Mouse (Mus musculus): ENCODE measurements around the gene Olfr1495.
"Not testable (repeated sequence)": the region's sequence is repeated elsewhere in the genome, so short reads cannot be mapped to it uniquely, and the experiment has no call there.

The Olfr1495 gene

DNA sequence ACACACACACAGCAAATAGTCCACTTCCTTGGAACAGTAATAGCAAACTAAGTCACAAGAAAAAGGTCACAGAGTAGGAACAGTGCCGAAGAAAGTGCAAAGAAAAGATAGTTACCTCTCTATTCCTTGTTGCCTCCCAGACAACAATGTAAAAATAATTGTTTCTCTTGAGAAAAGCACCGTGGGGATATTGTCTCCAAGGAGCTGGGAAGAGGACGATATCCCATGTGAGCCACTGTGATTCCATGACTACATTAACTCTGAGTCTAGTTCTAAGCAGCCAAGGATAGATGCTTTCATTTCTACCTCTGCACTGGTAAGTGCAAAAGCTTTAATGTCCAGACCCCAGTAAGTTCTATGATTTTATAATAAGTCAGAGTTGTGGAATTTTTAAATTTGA, at the start of gene Olfr1495:
Olfr1495 (plus strand) TSS at position 301 of the 400 bp plus-strand sequence.
- no peak for DNase-seq

DNA sequence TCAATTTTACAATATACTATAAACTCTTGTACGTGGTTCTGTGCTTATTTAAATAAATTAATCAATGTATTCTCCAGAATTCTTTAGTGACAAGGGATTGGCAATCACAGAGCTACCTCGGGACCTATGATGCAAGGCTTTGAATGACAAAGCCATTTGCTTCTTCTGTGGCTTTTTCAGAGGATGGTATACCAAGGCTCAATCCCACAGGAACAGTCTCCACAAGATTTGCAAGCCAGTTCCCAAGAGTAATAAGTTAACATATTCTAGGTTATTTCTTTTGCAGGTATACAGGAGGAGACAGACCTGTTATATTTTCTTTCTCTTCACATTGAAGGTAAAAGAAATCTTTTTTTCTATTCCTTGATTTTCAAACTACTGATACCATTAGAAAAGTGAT, 41.4 kb upstream of the Olfr1495 start, which contains the start of gene Olfr1493-ps1:
Olfr1493-ps1 (plus strand) TSS at position 301 of the 400 bp plus-strand sequence.
- no peak for DNase-seq

DNA sequence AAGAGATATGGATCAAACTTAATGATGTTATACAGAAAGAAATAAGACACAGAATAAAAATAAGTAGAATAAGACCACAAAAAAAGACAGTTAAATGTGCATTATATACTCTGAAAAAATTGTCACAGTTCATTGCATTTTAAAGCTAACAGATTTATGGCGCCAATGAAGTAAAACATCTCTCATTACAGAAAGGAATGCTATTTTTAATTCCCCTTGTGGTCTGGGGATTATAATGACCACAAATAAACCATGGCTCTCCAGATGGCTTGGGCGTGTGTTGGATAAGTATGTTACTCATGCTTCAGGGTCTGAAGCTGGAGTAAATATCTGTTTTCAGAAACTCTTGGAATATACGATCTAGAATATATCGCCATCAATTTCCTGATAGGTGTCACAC, 25.0 kb upstream of the Olfr1495 start, which contains the start of gene Olfr1494:
Olfr1494 (plus strand) TSS at position 301 of the 400 bp plus-strand sequence.
- no peak for DNase-seq

DNA sequence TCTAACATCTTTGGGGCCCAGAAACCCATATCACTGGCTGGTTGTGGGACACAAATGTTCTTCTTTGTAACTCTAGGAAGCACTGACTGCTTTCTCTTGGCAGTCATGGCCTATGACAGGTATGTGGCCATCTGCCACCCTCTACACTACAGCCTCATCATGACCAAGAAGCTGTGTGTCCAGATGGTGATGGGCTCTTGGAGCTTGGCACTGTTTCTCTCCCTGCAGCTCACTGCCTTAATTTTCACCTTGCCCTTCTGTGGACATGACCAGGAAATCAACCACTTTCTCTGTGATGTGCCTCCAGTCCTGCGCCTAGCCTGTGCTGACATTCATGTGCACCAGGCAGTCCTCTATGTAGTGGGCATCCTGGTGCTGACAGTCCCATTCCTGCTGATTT, 15.0 kb upstream of the Olfr1495 start:
- DNase-seq = peak; percentile 60

DNA sequence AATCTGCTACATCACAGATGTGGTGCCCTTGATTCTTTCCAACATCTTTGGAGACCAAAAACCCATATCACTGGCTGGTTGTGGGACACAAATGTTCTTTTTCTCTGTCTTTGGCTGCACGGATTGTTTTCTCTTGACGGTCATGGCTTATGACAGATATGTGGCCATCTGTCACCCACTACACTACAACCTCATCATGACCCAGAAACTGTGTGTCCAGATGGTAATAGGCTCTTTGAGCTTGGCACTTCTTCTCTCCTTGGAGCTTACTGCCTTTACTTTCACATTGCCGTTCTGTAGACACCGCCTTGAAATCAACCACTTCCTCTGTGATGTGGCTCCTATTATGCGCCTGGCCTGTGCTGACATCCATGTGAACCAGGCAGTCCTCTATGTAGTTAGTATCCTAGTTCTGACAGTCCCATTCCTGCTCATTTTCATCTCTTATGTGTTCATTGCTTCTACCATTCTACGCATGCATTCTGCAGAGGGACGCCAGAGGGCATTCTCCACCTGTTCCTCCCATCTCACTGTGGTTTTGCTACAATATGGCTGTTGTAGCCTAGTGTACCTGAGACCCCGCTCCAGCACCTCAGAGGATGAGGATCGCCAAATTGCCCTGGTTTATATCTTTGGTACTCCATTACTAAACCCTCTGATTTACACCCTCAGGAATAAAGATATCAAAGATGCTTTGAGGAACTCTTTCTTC, 4.3 kb downstream of the Olfr1495 start:
- peak; percentile 59 for DNase-seq

DNA sequence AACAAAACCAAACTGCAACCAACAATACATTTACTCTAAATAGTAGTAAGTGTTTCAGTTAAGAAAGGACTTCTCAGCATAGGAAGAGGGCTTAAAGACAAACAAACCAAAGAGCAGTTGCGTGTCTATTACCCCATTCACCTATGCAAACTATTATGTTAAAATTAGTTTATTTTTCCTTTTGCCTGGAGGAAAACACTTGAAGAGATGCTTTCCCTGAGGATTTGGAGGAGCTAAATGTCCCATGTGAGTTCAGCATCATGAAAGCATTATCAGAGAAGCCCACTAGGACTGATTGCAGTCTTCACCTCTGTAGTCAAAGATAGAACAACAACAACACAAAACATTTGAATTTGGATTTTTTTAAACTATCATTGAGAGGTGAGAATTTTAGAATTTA, 13.2 kb downstream of the Olfr1495 start, which contains the start of gene Olfr1496:
Olfr1496 (plus strand) TSS at position 301 of the 400 bp plus-strand sequence.
- no peak for DNase-seq

DNA sequence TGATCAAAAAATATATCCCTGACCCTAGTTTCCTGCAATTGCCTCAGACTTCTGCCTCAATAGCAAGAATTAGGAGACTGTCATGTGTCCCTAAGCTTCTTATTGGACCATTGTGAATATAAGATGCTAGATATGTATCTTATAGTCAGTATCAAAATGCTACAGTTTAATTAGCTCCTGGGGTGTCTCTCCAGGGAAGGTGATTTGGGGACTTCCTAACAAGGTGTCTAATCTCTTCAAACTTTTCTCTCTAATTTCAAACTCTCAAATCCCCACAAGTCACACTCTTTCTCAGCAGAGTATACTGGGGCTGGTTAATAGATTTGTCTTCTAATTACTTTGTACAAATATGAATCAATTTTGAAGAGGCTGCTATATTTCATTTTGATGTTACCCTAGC, 33.7 kb downstream of the Olfr1495 start, which contains the start of gene Olfr1497:
Olfr1497 (minus strand) TSS at position 101 of the 400 bp plus-strand sequence.
- DNase-seq = no peak

DNA sequence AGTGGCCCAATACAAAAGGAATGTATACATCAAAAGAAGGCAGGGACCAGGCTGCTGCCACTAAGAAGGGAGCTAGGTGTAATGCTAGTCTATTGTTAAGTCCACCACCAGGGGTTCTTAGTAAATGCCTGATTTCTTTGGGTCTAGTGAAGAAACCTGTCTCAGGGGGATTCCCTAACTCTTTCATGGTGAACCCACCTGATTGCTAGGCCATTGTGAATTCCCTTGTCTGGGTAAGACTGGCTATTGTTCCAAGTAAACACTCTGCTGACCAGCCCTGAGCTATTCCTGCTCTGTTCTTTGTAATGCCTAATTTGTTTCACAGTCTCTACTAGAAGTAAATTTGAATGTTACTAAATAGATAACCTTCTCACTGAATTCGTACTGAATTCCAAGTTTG, 41.1 kb downstream of the Olfr1495 start:
- not testable (repeated sequence) for DNase-seq

DNA sequence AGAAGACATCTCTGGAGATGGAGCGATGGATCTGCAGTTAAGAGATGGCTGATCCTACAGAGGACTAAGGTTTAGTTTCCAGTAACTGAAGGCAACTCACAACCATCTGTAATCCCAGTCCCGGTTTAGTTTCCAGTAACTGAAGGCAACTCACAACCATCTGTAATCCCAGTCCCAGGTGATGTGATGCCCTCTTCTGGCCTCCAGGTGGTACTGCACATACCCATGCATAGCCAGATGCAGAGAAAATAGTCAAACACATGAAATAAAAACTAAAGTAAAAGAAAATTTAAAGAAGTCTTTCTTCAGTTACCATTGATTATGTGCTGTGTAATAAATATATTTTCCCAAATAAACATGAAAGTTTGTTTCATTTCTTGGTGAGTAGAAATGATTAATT, 48.4 kb downstream of the Olfr1495 start:
- DNase-seq = no peak

DNA sequence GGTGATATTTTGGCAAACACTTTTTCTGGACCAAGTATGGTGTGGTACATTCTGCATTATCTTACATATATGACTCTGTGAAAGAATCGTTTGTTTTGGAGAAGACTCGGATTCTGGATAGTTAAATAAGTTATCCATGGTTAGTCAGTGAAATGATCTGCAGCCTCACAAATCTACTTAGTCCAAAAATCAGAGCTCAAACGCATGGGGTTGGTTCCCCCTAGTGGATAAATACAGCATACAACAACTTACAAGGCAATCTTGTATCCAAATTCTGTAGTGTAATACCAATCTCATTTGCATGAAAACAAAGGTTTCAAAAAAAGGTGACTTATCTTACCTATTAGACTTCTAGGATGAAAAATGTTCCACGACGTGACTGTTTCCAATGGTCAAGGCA, 54.4 kb downstream of the Olfr1495 start:
- DNase-seq = no peak

DNA sequence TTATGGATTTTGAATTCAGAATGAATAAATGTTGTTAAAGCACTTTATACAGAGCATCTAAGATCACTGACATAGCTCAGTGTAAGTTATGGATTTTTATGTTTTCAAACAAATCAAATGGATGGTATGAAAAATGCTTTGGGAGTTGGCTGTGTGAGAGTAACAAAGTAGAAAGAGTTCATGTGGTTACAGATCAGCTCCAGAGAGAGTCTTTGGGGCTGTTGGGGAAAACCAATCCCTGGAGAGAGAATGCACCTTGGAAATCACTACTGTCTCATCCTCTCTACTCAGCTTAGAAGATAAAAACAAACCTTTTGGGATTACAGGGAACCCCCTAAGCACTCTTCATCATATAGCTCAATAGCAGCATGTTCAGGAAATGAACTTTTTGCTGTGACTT, 54.9 kb downstream of the Olfr1495 start, which contains the start of gene Olfr1499:
Olfr1499 (minus strand) TSS at position 101 of the 400 bp plus-strand sequence.
- no peak for DNase-seq
